Mouse (Mus musculus) ovary, postnatal 14 days (tissue): ENCODE data around the gene Mt4.
"Not testable (repeated sequence)": the region's sequence is repeated elsewhere in the genome, so short reads cannot be mapped to it uniquely, and the experiment has no call there.

Experiments
- DNase-seq: peaks from one replicate; pipeline ENCODE4 v3.0.0; 2022; ENCODE audit warnings: low spot score

Gene Mt4

DNA sequence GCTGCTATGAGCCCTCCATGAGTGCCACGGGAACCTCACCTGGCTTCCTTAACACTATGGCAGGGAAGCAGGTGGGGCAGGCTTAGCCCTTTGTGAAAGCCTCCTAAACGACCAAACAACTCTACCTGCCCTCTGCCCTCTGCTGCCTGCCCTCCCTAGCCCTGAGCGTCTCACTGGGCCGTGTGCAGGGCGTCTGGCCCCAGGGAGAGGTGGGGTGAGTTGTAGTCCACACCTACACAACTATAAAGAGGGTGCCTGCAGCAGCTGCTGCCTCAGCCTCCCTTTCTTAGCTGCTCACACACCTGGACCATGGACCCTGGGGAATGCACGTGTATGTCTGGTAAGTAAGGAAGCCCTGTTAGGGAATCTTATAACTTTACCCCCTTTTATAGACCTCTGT, at the start of gene Mt4:
Gene Mt4 (plus strand): TSS at position 265 of the 400 bp plus-strand sequence.
- DNase-seq = no peak

DNA sequence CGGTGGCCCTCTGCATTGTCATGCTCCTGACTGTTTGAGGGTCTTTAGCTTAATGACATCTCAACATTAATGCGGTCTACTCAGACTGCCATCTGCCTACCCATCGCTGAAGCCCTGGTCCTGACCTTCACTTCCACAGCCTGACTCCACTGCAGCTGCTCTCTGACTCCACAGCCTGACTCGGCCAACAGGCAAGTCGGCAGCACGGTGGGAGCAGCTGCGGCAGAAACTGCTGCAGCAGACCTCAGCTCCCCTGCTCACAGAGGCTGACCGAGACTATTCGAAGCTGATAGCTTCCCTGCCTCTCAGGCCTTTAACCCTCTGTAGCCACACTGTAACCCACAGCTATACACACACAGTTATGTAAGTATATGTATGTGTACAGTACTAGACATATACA, 49.0 kb upstream of the Mt4 start:
- no peak for DNase-seq

- DNase-seq = no peak
Observed at GRCm38 (mm10) chr8:94089715-94090114, 47.3 kb upstream of the Mt4 start.

DNA sequence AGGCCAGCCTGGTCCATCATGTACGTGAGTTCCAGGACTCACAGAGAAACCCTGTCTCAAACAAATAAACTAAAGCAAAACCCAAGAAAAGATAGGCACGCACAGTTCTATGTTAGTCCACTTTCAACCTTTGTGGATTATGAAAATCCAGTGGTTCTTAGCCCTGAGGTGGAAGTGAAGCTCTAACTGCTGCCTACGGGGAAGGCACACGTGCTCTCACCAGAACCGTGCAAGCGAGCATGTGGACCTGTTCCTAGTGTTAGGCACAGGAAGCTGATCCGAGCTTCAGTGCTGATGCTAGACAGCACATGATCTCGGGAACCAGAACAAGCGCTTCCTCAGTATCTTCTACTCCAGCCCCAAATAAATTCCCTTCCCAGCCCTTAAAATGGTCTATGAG, 44.1 kb upstream of the Mt4 start:
- no peak for DNase-seq

GRCm38 (mm10) chr8:94094281-94094680, 42.7 kb upstream of the Mt4 start:
- no peak for DNase-seq

GRCm38 (mm10) chr8:94098081-94098974, 38.7 kb upstream of the Mt4 start, which contains the start of gene Bbs2:
Gene Bbs2, minus strand, starts transcription at chr8:94098928.
- DNase-seq = peak; percentile 93

- DNase-seq = no peak
Observed at GRCm38 (mm10) chr8:94098996-94099395, 38.0 kb upstream of the Mt4 start.

- peak; percentile 37 for DNase-seq
Observed at GRCm38 (mm10) chr8:94104146-94104545, 32.9 kb upstream of the Mt4 start.

- DNase-seq = peak; percentile 43
Observed at GRCm38 (mm10) chr8:94107871-94108270, 29.1 kb upstream of the Mt4 start.

GRCm38 (mm10) chr8:94109396-94109795, 27.6 kb upstream of the Mt4 start:
- no peak for DNase-seq

DNA sequence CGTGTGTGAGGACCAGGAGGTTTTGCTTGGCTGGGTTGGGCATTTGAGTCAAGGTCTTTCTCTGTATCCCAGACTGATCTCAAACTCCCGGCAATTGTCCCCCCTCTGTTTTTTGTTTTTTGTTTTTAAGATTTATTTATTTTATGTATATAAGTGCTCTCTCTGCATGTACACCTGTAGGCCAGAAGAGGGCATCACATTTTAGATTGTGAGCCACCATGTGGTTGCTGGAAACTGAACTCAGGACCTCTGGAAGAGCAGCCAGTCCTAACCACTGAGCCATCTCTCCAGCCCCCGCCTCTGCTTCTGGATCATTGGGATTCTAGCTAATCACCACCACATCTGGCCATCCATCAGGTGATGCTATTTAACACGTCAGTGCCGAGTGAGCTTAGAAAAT, 27.2 kb upstream of the Mt4 start:
- DNase-seq = no peak

GRCm38 (mm10) chr8:94110526-94111177, 26.3 kb upstream of the Mt4 start:
- no peak for DNase-seq

- no peak for DNase-seq
Observed at GRCm38 (mm10) chr8:94113435-94113834, 23.6 kb upstream of the Mt4 start.

DNA sequence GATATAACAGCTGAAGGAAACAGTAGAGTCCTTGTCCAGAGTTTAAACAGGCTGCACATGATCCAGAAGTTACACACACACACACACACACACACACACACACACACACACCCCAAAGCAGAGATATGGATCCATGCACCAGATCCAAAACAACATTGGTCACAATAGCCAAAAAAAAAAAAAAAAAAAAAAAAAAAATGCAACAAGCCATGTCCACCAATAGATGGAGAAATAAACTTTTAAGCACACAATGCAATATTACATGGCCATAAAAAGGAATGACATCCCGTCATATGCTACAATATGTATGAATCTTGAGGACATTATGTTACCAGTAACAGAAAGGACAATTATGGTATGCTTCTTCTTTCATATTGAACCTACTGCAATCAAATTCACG, 23.0 kb upstream of the Mt4 start:
- no peak for DNase-seq

DNA sequence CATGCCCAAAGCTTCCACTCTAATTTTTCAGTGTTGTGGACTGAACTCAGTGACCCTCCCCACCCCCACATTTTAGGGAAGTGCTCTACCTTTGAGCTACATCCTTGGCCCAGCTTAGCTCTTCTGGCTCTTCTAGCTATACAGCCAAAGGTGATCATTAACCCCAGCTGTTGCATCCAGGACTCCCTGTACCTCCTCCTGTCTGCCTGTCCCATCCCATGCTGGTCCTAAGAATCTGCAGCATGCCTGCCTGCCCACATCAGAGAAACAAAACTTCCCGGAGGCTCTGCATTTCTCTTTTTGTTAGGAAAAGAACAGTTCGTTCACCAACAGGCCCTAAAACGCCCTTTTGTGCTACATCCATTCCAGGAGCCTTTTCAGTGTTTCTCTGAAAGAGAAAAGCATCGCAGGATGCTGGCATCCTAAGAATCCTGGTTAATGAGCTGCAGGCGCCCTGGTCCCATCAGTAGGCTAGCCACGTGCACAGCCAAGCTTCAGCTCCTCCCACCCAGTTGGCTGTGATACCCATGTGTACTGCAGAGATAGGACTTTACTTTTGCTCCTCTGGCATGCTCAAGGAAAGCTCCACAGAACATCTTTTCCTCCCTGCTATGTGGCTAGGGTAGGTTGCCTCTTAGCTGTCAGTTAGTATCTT, 18.1 kb upstream of the Mt4 start:
- no peak for DNase-seq

GRCm38 (mm10) chr8:94121625-94122024, 15.4 kb upstream of the Mt4 start:
- DNase-seq = no peak

GRCm38 (mm10) chr8:94122711-94123468, 14.1 kb upstream of the Mt4 start:
- no peak for DNase-seq

GRCm38 (mm10) chr8:94127711-94128110, 9.3 kb upstream of the Mt4 start:
- DNase-seq = no peak

GRCm38 (mm10) chr8:94129133-94129789, 7.7 kb upstream of the Mt4 start:
- no peak for DNase-seq

- no peak for DNase-seq
Observed at GRCm38 (mm10) chr8:94130126-94130525, 6.9 kb upstream of the Mt4 start.

- no peak for DNase-seq
Observed at GRCm38 (mm10) chr8:94132096-94132495, 4.9 kb upstream of the Mt4 start.

DNA sequence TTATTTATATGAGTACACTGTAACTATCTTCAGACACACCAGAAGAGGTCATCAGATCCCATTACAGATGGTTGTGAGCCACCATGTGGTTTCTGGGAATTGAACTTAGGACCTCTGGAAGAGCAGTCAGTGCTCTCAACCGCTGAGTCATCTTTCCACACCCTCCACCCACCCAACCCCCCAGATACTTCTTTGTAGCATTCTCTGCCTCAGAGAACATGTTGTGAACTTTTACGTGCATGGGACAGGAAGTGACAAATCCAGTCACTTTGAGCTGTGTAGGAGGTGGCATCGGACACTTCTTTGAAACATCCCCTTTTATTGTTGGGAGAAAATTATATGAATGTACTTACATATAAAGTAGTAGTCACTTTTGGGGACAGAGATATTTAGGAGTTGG, 2.4 kb upstream of the Mt4 start:
- not testable (repeated sequence) for DNase-seq
